Mouse (Mus musculus) megakaryocyte, embryonic 14.5 days (primary cell): ENCODE measurements around the gene Defb29. TPM values are rescaled to one million over a fixed set of nuclear protein-coding genes. Genes with fewer than 3 reads are reported as not detected.

Source experiments
- H3K27me3 ChIP-seq: replicated peaks from 2 replicates; pipeline ENCODE3; 2012; ENCODE audit warnings: inconsistent platforms
- H3K36me3 ChIP-seq: replicated peaks from 2 replicates; pipeline ENCODE3; 2012; ENCODE audit warnings: low read length, inconsistent platforms, mixed read lengths
- H3K4me1 ChIP-seq: 2 replicates; pipeline ENCODE4 v1.6.1; 2012; ENCODE audit warnings: inconsistent platforms
- H3K4me3 ChIP-seq: replicated peaks from 2 replicates; pipeline ENCODE3; 2012; ENCODE audit warnings: moderate library complexity, mild to moderate bottlenecking, inconsistent platforms
- H3K9me3 ChIP-seq: 2 replicates; pipeline ENCODE4 v1.6.1; 2012; ENCODE audit warnings: inconsistent platforms
- FLI1 ChIP-seq: IDR thresholded peaks from 2 replicates; pipeline ENCODE4 v1.6.1; 2012; ENCODE audit warnings: low read length, inconsistent platforms, mixed read lengths
- GATA1 ChIP-seq: IDR thresholded peaks from 3 replicates; pipeline ENCODE4 v1.6.1; 2012; ENCODE audit warnings: mixed read lengths, low read length, inconsistent platforms, borderline replicate concordance
- polyA plus RNA-seq: library from polyadenylated mRNA; stranded (reverse); fragments of >175 nt; gene quantifications from 2 replicates; pipeline ENCODE4 v1.2.3, GENCODE M21; 2012; ENCODE audit warnings: low replicate concordance; ENCODE audit not compliant: insufficient read depth

Gene Defb29
- polyA plus RNA-seq, result not detected in 2 replicates

DNA sequence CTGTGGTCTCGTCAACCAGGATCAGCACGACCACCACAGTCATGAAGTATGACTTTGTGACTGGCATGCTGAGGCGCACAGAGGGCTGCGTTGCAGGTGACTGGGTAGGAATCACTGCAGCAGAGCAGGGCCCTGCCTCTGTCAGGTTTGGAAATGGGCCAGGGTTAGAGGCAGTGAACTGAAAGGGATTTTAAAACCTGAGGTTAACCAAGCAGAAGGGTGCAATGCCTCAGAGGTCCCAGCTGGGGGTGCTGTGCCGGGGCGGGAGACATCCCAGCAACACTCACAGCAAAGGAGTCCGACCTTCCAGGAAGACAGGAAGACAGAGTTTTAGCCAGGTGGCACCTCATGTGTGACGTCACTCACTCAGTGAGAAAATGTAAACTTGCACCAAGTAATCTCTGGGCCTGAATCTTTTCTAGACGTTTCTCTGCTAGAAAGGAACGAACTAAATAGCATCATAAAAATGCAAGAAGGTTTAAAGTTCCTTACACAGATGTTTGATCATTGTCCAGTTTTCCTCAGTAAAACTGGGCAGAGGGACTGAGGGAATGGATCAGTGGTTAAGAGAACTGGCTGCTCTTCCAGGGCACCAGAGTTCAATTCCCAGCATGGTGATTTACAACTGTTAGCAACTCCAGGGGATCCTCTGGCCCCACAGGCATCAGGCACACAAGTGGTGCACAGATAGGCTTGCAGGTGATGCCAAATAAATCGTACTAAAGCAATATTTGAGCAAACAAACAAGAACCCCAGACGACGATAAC lies at the start of gene Defb29:
Gene Defb29, minus strand, starts transcription at position 155 of the 767 bp plus-strand sequence.
- peaks cover 12% of the 10 kb centered on the region for H3K27me3 ChIP-seq
- no peak for TF ChIP-seq GATA1
- TF ChIP-seq FLI1, result no peak
- H3K36me3 ChIP-seq, result no peaks in the 10 kb centered on the region
- H3K9me3 ChIP-seq, result peaks cover 20% of the 10 kb centered on the region
- H3K4me1 ChIP-seq, result peaks cover 16% of the 10 kb centered on the region; the same call in 1 of the 2 replicates
- no peak within 1 kb of the TSS for H3K4me3 ChIP-seq

GRCm38 (mm10) chr2:152589021-152589420 lies 49.1 kb upstream of the Defb29 start:
- Histone ChIP-seq H3K4me1 (peaks cover 59% of the 10 kb centered on the region), H3K9me3 (no peaks in the 10 kb centered on the region), H3K27me3 (peaks cover 39% of the 10 kb centered on the region), H3K36me3 (no peaks in the 10 kb centered on the region), H3K4me3 (peak overlapping the region; percentile 5)
- TF ChIP-seq GATA1 (no peak), FLI1 (no peak)

DNA sequence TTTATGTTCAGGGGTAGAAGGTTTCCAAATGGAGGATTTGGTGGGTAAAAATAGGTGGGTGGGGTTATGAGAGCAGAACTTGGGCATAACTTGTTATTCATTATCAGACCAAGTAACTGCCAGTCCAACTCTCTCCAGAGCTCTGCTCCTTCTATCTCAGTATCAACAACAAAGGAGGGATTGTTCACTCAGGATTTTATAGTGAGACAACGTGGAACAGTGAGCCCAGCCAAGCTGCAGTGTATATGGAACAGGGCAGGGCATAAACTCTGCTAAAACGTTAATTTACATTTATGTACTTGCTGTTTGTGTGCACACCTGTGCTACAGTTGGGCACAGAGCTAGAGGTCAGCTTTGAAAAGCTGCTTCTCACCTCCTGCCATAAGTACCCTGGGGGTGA lies 48.6 kb upstream of the Defb29 start:
- Histone ChIP-seq H3K36me3 (no peaks in the 10 kb centered on the region), H3K9me3 (no peaks in the 10 kb centered on the region), H3K4me3 (no peak overlapping the region), H3K4me1 (peaks cover 65% of the 10 kb centered on the region), H3K27me3 (peaks cover 40% of the 10 kb centered on the region)
- TF ChIP-seq FLI1 (no peak), GATA1 (no peak)

- Histone ChIP-seq H3K9me3 (no peaks in the 10 kb centered on the region), H3K4me1 (peaks cover 64% of the 10 kb centered on the region), H3K27me3 (peaks cover 42% of the 10 kb centered on the region), H3K36me3 (no peaks in the 10 kb centered on the region), H3K4me3 (no peak overlapping the region)
- TF ChIP-seq FLI1 (no peak), GATA1 (no peak)
Measured at GRCm38 (mm10) chr2:152586926-152587560, 47.1 kb upstream of the Defb29 start.

- Histone ChIP-seq H3K36me3 (no peaks in the 10 kb centered on the region), H3K27me3 (peaks cover 67% of the 10 kb centered on the region), H3K4me1 (peaks cover 28% of the 10 kb centered on the region), H3K9me3 (no peaks in the 10 kb centered on the region), H3K4me3 (no peak overlapping the region)
- TF ChIP-seq FLI1 (no peak), GATA1 (no peak)
Measured at GRCm38 (mm10) chr2:152580612-152581011, 40.7 kb upstream of the Defb29 start.

GRCm38 (mm10) chr2:152580107-152580506 lies 40.2 kb upstream of the Defb29 start, which contains the start of gene Defb19:
Defb19 (minus strand) TSS chr2:152580312.
- Histone ChIP-seq H3K27me3 (peaks cover 64% of the 10 kb centered on the region), H3K36me3 (no peaks in the 10 kb centered on the region), H3K9me3 (no peaks in the 10 kb centered on the region), H3K4me1 (peaks cover 25% of the 10 kb centered on the region), H3K4me3 (no peak within 1 kb of the TSS)
- TF ChIP-seq GATA1 (no peak), FLI1 (no peak)

- Histone ChIP-seq H3K27me3 (peaks cover 67% of the 10 kb centered on the region), H3K4me3 (no peak overlapping the region), H3K36me3 (no peaks in the 10 kb centered on the region), H3K9me3 (peaks cover 10% of the 10 kb centered on the region), H3K4me1 (peaks cover 5% of the 10 kb centered on the region; the same call in 1 of the 2 replicates)
- TF ChIP-seq GATA1 (no peak), FLI1 (no peak)
Measured at GRCm38 (mm10) chr2:152573484-152573883, 33.6 kb upstream of the Defb29 start.

DNA sequence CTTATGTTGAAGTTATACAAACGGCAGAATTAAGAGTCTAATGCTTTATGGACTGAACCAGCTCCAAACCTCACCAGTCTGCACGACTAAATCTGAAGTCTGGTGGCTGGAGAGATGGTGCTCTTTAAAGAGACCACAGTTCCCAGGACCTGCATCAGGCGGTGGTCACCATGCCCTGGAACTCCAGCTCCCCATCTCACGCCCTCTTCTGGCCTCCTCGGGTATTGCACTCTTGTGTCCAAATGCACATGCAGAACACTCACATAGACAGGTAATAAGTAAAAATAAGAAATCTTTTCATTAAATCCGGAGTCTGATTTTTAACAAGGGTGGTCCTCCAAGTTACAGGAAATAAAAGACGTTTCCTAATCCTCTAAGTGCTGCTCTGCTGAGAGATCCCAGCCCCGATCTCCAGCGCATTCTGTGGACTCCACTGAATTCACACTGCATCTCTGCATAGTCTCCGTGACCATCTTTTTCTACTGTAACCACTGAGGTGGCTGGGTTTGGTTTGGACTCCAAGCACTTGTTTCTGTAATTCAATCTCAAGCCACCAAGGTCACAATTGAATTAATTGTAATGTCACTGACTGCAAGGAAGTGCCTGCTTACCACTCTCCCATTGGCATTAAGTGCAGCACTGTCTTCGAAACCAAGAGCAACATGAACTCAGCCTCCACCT lies 32.4 kb upstream of the Defb29 start, which contains the start of gene Defb21:
Gene Defb21, plus strand, starts transcription at position 631 of the 681 bp plus-strand sequence.
- TF ChIP-seq FLI1, result no peak
- Histone ChIP-seq H3K27me3 (peaks cover 69% of the 10 kb centered on the region), H3K36me3 (no peaks in the 10 kb centered on the region), H3K4me3 (no peak within 1 kb of the TSS), H3K9me3 (peaks cover 13% of the 10 kb centered on the region), H3K4me1 (peaks cover 5% of the 10 kb centered on the region; the same call in 1 of the 2 replicates)

- Histone ChIP-seq H3K27me3 (peaks cover 59% of the 10 kb centered on the region), H3K4me3 (no peak overlapping the region), H3K9me3 (peaks cover 13% of the 10 kb centered on the region), H3K4me1 (0 out of 2 replicates have a peak, but pooled peaks cover 4% of the 10 kb centered on the region), H3K36me3 (no peaks in the 10 kb centered on the region)
- TF ChIP-seq FLI1 (no peak), GATA1 (no peak)
Measured at GRCm38 (mm10) chr2:152570313-152570712, 30.4 kb upstream of the Defb29 start.

GRCm38 (mm10) chr2:152569881-152570280 lies 30.0 kb upstream of the Defb29 start:
- H3K9me3 ChIP-seq, result peaks cover 13% of the 10 kb centered on the region
- no peaks in the 10 kb centered on the region for H3K36me3 ChIP-seq
- TF ChIP-seq FLI1 (no peak), GATA1 (no peak)
- peaks cover 60% of the 10 kb centered on the region for H3K27me3 ChIP-seq
- 0 out of 2 replicates have a peak, but pooled peaks cover 4% of the 10 kb centered on the region for H3K4me1 ChIP-seq
- H3K4me3 ChIP-seq, result no peak overlapping the region
